Mouse (Mus musculus) lung, postnatal 36 days (tissue): ENCODE results near the gene Pts.
A peak's percentile ranks its signal among the peaks of the same experiment; 100 is the strongest.

Experiments
- DNase-seq: peaks from one replicate; pipeline ENCODE4 v3.0.0; 2022; ENCODE audit warnings: mixed read lengths

The Pts gene

DNA sequence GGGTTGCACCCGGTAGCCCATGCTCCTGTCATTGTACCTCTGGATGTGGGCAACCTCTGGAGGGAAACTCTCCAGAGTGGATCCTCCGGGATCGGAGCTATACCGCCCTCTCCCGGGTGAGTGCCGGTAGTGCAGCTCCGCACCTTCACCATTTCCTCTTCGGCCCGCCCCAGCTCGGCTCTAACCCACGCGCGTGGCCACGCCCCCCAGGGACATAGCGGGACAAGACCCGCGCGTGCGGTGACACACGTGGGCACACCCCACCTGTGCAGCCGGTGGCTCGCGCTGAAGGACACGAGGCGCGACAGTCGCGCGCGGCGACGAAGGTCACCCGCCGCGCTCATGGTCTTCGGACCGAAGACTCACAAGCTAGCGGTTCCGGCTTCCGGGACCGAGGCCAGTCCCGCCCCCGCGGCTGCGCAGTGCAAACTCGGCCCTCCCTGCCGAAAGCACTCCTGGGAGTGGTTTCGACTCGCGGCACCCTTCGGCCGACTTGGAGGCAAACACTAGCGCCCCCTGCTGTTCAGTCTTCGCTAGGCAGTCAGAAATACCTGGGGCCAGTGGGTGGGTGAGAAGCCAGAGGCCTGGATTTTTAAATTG is at the start of gene Pts:
Gene Pts (minus strand): TSS at position 432 of the 600 bp plus-strand sequence.
- DNase-seq, result peak; percentile 97

DNA sequence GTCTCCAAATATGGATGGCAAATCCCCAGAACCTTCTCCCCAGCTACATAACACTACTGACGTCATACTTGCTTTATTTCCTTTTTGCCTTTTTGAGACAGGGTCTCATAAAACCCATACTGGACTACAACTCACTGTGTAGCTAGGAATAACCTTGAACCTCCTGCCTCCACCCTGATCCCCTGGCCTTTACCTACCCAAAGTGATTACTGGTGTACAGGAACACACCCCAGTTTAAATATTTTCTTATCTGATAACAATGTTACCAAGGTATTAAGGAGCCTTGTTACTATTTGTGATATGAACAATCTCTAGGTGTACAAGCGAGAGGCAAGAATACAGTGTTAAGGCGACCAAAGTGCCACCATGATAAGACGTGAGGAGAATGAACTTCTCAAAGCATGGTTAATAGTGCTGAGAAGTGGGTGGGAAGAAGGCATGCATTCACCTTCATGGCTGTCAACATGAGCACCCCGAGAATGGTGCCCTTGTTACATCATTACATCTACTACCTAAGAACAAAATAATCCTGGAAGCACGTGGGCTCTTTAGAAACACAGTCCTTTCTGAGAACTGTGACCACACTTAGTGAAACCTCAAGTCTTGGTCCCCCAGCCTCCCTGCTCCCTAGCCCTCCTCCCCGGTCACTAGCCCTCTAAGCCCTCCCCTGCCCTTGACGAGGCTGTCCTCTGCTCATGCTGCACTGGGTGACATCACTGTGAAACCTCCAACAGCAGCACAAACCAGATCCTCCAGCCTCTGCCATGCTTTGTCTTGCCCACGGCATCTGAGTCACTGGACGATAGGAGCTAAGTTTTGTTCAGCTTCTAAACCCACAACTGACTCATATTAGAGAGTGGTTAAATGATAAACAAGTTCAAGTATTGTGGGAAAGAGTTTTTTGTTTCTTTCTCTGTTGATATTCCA is 41.3 kb upstream of the Pts start:
- no peak for DNase-seq

DNA sequence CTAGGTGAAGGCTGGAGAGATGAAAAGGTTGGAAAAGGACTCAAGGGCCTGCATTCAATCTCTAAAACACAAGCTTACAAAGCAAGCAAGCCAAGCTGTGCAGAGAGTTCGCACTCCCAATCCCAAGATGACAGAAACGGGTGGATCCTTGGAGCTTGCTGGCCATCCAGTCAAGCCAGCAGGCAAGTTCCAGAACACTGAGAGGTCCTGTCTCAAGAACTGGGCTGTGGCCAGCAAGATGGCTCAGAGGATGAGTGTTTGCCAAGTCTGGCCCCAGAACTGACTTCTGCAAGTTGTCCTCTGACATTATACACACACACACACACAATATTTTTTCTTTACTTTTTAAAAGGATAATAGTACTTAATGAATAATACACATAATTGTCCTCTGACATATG is 39.4 kb upstream of the Pts start:
- no peak for DNase-seq

DNA sequence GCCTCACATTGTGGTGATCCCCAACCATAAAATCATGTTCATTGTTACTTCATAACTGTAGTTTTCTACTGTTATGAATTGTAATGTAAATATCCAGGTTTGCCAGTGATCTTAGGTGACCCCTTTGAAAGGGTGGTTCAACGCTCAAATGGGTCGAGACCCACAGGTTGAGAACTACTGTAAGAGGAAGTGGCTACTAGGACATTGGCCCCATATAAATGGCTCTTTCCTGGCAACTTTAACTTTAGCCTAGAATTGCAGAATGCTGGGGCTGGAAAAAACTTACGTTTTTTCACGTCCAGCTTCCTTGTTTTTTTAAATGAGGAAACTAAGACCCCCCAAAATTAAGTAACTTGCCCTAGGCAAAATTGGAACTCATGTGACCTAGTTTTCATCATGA is 38.8 kb upstream of the Pts start:
- DNase-seq, result peak; percentile 40

DNA sequence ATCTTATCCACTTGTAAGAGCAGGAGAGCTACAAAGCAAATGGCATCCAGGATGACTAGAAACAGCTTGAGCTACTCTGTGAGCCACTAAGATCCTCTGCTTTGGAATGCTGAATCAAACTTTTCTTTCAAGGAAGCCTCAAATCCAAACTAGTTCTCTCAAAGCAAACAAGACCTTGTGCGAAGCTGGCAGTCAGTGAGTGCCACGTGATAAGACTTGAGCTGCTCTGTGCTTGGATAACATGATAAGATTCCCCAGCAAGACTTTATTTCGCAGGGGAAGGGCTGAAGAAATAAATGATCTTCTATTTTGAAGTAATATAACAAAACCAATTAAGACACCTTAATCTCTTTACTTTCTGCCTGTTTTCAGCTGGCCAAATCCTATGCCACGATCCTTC is 37.4 kb upstream of the Pts start:
- DNase-seq, result no peak

DNA sequence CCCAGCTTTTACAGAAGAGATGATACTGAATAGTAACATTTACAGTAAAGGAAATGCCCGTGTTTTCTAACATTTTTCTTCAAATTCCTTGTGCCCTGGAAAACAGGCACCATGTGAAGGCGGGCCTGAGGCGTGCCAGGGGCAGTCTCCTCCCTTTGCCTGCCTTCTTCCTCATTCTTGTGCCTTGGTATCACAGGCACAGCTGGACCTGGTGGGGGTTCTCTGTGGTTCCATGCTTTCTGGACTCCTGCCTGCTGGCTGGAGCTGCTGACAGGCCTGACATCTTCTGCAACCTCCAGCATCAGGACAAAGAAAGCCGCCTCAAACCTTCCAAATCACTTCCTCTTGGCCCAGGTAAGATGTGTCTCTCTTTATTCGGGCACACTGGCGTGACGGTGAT is 36.6 kb upstream of the Pts start:
- DNase-seq, result peak; percentile 55

DNA sequence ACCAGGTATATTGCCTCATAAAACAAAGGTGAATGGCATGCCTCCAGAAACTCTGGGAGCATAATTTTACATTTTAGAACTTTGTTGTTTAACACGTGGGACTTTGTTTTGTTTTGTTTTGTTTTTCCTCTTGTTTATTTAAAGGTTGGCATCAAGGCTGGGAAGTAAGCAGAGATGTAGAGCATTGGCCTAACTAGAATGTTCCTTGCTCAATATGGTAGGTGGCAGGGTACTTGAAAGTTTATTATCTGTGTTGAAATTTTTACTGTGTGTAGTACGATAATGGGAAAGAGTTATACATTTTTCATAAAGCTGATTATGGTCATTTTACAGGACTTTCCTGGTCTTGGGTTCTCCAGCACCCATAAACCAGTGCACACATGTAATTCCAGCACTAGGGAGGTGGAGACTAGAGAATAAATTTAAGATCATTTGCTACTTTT is 33.4 kb upstream of the Pts start:
- no peak for DNase-seq

DNA sequence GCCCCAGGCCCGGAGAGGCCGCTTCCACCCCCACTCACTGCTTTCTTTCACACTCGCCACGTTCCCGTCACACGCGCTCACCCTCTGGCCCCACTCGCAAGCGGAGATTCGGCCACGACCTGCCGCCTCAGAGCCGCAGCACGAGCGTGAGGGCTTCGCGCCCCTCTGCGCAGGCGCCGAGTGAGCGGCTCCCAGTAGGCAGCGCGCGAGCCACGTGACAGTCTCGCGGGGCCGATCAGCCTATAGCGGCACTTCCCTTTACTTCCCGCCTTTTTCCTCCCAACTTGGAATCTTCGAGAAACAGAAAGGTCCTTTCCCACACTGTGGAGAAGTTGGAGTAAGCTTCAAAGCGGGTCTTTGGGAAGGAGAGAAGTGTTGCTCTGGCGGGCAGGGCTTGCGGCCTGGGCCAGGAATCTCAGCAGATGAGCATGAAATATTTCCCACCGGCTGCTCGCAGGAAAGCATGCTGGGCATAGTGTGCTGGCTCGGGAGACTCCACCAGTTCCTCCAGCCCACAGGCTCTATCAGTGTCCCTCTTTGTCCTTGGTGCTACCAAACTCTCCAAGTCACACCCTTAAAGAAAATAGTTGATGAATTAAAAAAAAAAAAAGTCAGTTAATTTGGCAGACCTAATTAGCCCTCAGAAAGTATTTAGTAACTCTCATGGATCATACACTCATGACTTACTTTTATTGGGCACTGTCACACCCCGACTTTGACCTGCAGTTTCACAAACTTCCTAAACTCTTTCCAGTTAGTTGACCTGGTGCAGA is 32.8 kb upstream of the Pts start, which contains the start of gene Tex12:
Gene Tex12 (minus strand): TSS at position 181 of the 773 bp plus-strand sequence.
- no peak for DNase-seq

DNA sequence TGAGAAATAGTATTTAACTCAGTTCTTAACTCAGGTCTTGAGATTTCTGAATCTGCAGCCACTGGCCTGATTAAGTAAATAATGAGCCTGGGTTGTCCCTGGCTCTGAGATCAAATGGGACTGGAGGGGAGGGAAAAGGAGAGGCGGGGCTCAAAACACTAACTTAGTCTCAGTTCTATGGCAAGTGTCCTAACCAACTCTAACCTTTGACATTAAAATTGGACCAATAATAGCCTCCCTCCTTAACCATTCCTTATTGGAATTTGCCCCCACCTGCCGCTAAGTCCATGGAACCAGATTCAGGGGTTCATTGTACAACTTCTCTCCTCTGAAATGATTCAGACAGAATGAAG is 26.5 kb upstream of the Pts start, which contains the start of gene Bco2:
Gene Bco2 (minus strand): TSS at position 88 of the 353 bp plus-strand sequence.
- DNase-seq, result peak; percentile 35

DNA sequence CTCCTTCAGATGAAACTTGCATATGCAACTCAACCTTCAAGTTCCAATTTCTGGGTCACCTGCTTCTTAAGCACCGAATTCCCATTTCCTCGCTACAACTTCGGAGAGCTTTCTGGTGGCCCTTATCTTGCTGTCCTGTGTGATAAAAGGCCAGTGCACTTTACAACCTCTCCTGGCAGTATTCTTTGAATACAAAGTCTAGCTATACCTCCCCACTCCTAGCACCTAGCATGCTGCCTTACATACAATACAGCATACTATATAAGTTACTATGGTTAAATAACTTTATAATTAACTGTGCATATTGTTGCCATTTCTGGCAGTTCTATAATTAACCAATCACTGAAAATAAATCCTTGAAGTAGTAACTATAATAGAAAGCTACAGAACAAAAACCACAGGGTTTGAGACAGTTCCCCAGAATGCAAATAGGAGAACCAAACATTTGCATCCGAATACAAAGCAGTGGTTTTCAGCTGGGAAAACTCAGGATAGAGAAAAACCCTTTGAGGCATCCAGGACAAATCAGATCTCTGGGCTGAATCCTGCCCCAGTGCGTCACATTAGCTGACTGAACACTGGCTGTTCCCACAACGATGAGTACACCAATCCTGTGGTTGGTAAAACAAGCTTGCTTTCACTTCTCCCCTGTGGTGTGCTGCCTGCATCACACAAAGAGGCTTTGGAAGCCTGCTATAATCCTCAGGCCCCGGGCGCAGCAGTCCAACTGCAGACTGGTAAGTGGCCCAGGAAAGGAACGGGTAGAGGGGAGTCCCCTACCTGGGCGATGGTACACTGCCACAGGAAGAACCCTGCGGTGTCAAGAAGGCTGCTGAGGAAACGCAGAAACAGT is 25.9 kb upstream of the Pts start, which contains the start of gene Il18:
Gene Il18 (plus strand): TSS at position 587 of the 853 bp plus-strand sequence.
- peak; percentile 61 for DNase-seq

DNA sequence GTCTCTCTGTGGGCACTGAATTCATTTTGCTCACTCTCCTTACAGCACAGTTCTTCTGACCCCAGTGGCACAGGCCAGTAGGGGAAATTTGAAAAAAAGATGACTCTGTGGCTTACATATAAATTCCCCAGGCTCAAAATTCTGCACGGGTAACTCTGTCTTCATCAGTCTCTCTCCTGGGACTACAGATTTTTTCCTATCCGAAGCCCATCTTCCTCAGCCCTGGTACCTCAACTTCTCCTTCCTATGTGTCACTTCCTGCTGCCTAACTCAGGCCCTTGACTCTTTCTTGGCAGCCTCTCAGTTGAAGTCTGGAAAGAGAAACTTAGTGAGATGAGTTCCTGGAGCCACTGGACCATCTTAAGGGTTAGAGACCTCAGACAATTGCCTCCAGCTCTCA is 25.0 kb upstream of the Pts start:
- DNase-seq, result no peak

DNA sequence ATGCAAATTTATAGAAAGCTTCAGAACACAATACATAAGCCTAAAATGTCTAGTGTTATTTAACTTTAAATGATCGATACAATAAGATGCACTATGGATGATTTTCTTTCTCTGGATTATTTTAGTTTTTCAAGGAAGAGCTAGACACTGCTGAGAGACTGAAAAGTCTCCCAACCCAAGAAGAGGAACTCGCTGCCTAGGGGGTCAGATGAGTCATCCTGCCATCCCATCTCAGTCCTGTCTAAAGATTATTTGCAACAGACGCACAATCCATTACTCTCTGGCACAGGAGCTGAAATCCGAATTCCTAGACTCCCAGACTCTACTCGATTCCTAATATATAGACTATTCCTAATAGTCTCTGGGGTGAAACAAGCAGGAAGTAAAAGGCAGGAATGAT is 23.7 kb upstream of the Pts start:
- DNase-seq, result no peak

DNA sequence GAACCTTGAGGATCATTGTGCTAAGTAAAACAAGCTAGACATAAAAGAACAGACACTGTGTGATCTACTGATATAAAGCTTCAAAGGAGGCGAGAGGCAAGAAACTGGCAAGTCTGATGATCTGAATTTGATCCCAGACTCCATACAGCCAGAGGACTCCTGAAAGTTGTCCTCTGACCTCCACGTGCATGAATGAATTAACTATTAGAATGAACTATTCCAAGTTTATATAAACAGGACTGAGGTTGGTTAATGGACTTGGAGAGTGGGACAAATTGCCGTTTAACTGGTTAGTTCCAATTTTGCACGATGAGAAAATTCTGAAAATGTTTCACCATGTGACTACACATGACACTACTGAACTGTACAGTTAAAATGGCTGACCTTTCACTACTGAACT is 20.4 kb upstream of the Pts start:
- no peak for DNase-seq

DNA sequence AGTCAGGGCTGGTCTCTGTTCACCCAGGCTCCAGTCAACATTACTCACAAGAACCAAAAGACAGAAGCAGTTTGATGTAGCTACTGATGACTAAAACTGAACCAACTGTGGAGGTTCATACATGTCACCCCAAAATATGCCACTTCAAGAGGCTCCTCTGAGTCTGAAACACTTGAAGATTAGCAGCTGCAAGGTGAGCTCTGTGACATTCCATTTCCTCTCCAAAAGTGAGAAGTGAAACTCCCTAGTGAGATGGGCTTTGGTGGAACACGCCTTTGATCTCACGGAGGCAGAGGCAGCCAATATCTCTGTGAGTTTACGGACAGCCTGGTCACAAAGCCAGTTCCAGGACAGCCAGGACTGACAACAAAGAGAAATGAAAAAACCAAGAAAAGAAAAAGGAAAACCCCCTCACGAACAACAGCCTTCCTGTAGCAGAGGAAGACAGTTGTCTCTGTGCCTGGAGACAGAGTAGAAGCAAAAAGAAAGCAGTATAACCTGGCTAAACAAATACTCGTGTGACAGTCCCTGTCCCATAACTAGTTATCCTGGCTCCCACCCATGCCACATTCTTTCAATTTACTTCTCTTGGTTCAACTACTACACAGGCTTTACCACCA is 19.4 kb upstream of the Pts start:
- no peak for DNase-seq

DNA sequence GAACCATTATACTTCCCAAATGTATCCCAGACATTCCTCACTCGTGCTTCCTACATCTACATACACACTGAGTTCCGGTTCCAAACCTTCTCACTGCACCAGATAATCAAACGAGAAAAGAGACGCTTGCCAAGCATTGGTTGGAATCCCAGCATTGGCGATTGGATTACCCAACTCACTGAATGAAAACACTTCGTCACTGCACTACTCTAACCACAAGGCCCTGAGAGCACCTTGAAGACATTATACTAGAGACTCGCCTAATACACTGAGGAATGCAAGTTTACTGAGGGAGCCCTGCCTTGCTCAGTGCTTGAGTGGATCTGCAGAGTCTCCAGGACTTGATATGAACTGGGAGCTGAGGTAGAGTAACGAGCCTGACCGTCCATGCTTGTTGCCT is 13.9 kb upstream of the Pts start:
- no peak for DNase-seq

DNA sequence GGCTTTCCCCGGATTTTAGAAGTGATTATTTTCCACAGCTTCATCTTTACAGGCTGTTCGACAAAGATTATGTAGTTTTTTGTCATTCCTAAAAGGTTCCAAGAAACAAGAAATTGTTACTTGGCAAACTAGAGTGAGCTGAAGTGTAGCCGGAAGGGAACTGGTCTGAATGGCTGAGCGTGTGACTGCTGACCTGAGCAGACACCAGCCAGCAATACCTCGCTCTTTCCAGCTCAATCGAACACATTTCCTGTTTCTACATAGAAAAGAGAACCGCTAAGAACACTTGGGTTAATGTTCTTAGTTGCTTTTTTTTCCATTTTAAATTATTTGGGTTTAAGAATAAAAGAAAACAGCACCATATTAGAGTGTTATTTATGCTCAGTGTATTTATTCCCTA is 11.6 kb upstream of the Pts start:
- no peak for DNase-seq

DNA sequence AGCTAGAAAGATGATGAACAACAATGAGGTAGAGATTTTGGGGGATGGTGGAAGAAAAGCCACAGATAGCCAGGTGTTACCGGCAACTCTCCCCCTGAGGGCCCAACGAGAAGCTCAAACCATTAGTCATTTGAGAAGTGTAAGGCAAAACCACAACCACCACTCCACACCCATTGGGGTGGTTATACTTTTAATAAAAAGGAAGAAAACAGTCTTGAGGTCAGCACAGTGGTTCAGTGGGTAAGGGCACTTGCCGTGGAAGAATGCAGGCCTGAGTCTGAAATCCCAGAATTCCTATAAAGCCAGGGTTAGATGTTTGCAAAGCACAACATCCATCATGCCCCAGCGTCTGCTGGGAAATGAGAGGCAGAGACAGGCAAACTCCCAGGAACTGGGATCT is 8.8 kb upstream of the Pts start:
- no peak for DNase-seq

DNA sequence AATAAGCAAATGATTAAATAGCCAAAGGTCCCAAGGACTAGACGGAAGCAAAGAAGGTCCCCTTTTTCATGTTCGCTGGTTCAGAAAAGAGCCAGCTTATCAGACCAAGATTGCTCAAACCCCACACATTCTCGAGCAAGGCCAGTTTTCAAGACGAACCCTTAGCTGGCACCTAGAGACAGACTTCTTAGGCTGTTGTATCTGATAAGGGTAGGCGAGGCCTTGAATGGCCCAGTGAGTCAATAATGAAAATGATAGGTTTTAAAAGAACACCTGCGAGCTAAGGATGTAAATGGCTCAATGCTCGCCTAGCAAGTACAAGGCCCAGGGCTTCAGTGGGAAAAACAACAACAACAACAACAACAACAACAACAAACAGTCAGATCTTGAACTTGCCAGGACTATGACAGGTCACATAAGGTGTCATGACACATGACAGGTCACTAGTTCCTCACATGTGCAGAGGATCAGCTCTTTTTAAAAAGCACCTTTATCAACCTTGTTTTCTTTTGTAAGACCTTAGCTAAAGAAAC is 8.1 kb upstream of the Pts start:
- no peak for DNase-seq

DNA sequence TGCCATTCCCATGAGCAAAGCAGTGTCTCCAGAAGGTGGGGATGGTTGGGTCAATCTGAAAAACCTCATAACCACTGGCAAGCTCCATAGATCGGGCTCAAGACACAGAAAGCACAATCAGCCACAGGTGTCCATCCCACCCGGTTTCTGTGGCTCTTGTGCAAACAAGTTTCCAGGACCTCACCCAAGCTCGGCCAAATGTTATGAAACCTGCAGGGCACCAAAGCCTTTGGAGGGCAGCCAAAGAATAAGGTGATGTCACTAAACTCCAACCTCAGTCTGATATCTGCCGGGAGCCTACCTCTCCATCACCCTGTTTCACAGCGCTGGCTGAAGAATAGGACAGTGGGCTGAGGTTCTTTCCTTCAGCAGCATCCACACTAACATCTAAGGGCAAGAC is 7.4 kb upstream of the Pts start:
- peak; percentile 65 for DNase-seq

DNA sequence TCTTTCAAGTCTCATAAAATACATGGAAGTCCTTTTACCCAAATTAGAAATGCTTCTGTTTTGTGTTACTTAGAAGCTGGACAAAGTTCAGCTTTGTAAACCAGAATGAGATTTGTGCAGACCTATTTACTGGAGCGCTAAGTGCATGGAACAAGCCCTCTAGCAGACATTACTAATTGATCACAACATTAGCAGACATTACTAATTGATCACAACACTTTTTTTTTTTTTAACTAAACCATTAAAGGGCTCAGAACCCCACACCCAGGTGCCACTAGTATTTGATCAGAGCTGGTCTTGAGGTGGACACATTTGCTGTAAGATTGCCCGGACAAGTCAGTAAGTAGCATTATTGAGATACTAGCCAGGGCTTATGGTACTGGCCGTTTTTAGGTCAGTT is 5.3 kb upstream of the Pts start:
- no peak for DNase-seq

DNA sequence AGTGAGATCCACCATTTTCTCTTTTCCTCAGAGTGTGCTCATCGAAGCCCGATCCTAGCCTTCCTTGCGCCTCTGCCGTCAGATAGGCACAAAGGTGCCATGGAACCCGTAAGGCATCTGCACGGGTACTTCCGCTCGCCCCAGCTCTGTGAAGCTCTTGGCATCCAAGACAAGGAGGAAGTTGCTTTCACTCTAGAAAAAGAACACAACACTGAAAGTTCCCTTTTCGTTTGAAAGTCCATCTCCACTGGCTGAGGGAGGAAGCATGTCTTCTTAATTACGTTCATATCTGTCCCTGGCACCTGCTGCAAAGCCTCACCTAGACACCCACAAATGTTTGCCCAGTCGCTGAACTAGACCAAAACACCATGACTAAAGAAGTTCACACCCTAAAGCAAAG is 4.8 kb upstream of the Pts start:
- peak; percentile 57 for DNase-seq

DNA sequence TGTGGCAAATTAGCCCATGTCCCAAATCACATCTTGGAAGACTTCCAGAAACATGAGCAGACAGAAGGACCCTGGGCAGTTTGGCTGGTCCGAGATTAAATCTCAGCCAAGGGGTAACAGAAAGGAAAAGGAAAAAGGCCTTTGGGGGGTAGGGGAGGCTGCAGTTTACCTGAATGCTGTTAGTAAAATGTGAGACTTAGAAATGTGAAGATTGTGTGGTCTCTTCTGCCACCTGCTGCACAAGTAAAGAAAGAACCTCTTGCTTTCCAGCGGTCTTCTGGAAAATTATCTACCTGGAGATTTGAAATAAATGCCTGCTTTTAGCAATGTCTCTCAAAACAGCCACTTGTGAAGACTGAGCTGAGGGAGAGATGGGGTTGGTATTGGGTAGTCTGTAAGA is 2.4 kb upstream of the Pts start:
- DNase-seq, result no peak
